Mouse (Mus musculus): ENCODE results near the gene Acadvl. TPM values are rescaled to one million over a fixed set of nuclear protein-coding genes. Genes with fewer than 3 reads are reported as not detected.

The Acadvl gene
- polyA plus RNA-seq, 1 experiment from 2014 or later: 73.8 TPM

DNA sequence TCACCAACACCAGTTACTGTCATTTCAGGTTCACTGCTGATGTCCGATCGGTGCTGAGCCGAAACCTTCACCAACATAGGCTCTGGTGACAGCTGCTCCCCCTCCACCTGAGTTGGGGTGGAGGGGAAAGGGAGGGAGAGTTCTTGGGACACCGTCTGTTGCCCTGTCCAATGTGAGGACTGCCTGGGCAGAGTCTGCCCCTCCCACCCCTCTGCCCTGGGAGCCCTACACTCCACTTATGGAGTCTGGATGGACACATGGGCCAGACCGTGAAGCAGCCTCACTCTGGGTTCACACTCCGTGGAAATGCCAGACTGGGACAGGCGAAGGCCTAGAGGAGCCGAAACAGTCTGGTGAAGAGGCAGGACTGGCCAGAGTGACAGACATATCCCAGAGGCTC is 25.3 kb downstream of the Acadvl start:
- H3K4me3 ChIP-seq (ENCODE audit: low read depth, low read length): no peak overlapping the region
- peaks cover 12% of the 10 kb centered on the region for H3K4me1 ChIP-seq (replicated peaks; ENCODE audit: control insufficient read depth, insufficient read depth, low read length)
- 87% methylated on average over 8 of the region's 8 CpGs for WGBS
- peaks cover 69% of the 10 kb centered on the region for H3K36me3 ChIP-seq (ENCODE audit: control insufficient read depth, insufficient read depth, low read length)
- ATAC-seq (replicated peaks; ENCODE audit: low FRiP score, low TSS enrichment, low read depth): no peak
- no peaks in the 10 kb centered on the region for H3K27me3 ChIP-seq (replicated peaks; ENCODE audit: control insufficient read depth, insufficient read depth, low read length)
- no peak overlapping the region for H3K27ac ChIP-seq (ENCODE audit: low read depth)
- no peak for DNase-seq (ENCODE audit: low spot score)
- no peak overlapping the region for H3K4me2 ChIP-seq (ENCODE audit: low read length)
- no peak overlapping the region for H3K9ac ChIP-seq (ENCODE audit: low read length)
- no peaks in the 10 kb centered on the region for H3K9me3 ChIP-seq (ENCODE audit: control insufficient read depth, low read length)

GRCm38 (mm10) chr11:69984431-69984830 is 30.8 kb downstream of the Acadvl start:
- 90% methylated on average over 8 of the region's 8 CpGs for WGBS
- Histone ChIP-seq H3K27me3 (replicated peaks; ENCODE audit: control insufficient read depth, insufficient read depth, low read length) (no peaks in the 10 kb centered on the region), H3K9me3 (ENCODE audit: control insufficient read depth, low read length) (no peaks in the 10 kb centered on the region), H3K27ac (ENCODE audit: low read depth) (no peak overlapping the region), H3K36me3 (ENCODE audit: control insufficient read depth, insufficient read depth, low read length) (peaks cover 59% of the 10 kb centered on the region), H3K4me1 (replicated peaks; ENCODE audit: control insufficient read depth, insufficient read depth, low read length) (peaks cover 17% of the 10 kb centered on the region), H3K9ac (ENCODE audit: low read length) (no peak overlapping the region), H3K4me3 (ENCODE audit: low read depth, low read length) (no peak overlapping the region), H3K4me2 (ENCODE audit: low read length) (no peak overlapping the region)
- no peak for DNase-seq (ENCODE audit: low spot score)
- no peak for ATAC-seq (replicated peaks; ENCODE audit: low FRiP score, low TSS enrichment, low read depth)

DNA sequence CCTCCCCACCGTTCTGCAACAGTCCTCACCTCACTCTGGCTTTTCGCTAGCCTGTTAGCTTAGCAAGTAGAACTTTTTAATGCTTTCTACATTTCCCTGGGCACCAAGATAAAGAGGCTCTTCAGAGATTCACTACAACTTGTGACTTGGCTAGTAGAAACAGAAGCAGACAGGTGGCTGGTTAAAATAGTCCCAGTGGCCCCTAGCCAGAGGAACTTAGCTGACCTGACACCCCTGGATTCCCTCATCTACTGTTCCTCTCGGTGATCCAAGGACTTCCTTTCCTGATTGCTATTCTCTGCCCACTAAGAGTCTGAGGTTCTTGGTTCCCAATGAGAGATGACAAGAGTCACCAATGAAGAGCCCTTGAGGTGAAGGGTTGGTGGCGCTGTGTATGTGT is 31.8 kb downstream of the Acadvl start:
- peak overlapping the region; percentile 98; the same call in 1 of the 2 replicates for H3K4me2 ChIP-seq (ENCODE audit: low read length)
- WGBS: 76% methylated on average over 4 of the region's 4 CpGs
- no peak overlapping the region for H3K4me3 ChIP-seq (ENCODE audit: low read depth, low read length)
- H3K27ac ChIP-seq (ENCODE audit: low read depth): no peak overlapping the region
- no peak overlapping the region for H3K9ac ChIP-seq (ENCODE audit: low read length)
- H3K9me3 ChIP-seq (ENCODE audit: control insufficient read depth, low read length): no peaks in the 10 kb centered on the region
- peaks cover 54% of the 10 kb centered on the region for H3K36me3 ChIP-seq (ENCODE audit: control insufficient read depth, insufficient read depth, low read length)
- H3K27me3 ChIP-seq (replicated peaks; ENCODE audit: control insufficient read depth, insufficient read depth, low read length): no peaks in the 10 kb centered on the region
- peaks cover 24% of the 10 kb centered on the region for H3K4me1 ChIP-seq (replicated peaks; ENCODE audit: control insufficient read depth, insufficient read depth, low read length)
- ATAC-seq (replicated peaks; ENCODE audit: low FRiP score, low TSS enrichment, low read depth): no peak
- no peak for DNase-seq (ENCODE audit: low spot score)

GRCm38 (mm10) chr11:69982877-69983276 is 32.3 kb downstream of the Acadvl start:
- H3K9me3 ChIP-seq (ENCODE audit: control insufficient read depth, low read length): no peaks in the 10 kb centered on the region
- peaks cover 24% of the 10 kb centered on the region for H3K4me1 ChIP-seq (replicated peaks; ENCODE audit: control insufficient read depth, insufficient read depth, low read length)
- H3K4me3 ChIP-seq (ENCODE audit: low read depth, low read length): peak overlapping the region; percentile 99
- no peaks in the 10 kb centered on the region for H3K27me3 ChIP-seq (replicated peaks; ENCODE audit: control insufficient read depth, insufficient read depth, low read length)
- H3K36me3 ChIP-seq (ENCODE audit: control insufficient read depth, insufficient read depth, low read length): peaks cover 54% of the 10 kb centered on the region
- 24% methylated on average over 5 of the region's 5 CpGs for WGBS
- H3K9ac ChIP-seq (ENCODE audit: low read length): peak overlapping the region; percentile 95; the same call in 1 of the 2 replicates
- ATAC-seq (replicated peaks; ENCODE audit: low FRiP score, low TSS enrichment, low read depth): no peak
- peak overlapping the region; percentile 98 for H3K4me2 ChIP-seq (ENCODE audit: low read length)
- H3K27ac ChIP-seq (ENCODE audit: low read depth): no peak overlapping the region
- no peak for DNase-seq (ENCODE audit: low spot score)

- Histone ChIP-seq H3K4me3 (ENCODE audit: low read depth, low read length) (peak within 1 kb of the TSS; percentile 99), H3K36me3 (ENCODE audit: control insufficient read depth, insufficient read depth, low read length) (peaks cover 52% of the 10 kb centered on the region), H3K27me3 (replicated peaks; ENCODE audit: control insufficient read depth, insufficient read depth, low read length) (no peaks in the 10 kb centered on the region), H3K27ac (ENCODE audit: low read depth) (peak within 1 kb of the TSS; percentile 98), H3K4me1 (replicated peaks; ENCODE audit: control insufficient read depth, insufficient read depth, low read length) (peaks cover 24% of the 10 kb centered on the region), H3K4me2 (ENCODE audit: low read length) (peak within 1 kb of the TSS; percentile 98), H3K9ac (ENCODE audit: low read length) (peak within 1 kb of the TSS; percentile 95), H3K9me3 (ENCODE audit: control insufficient read depth, low read length) (no peaks in the 10 kb centered on the region)
- DNase-seq (ENCODE audit: low spot score): no peak
- no peak for ATAC-seq (replicated peaks; ENCODE audit: low FRiP score, low TSS enrichment, low read depth)
- 49% methylated on average over 8 of the region's 8 CpGs for WGBS
Observed at GRCm38 (mm10) chr11:69982225-69982624, 33.0 kb downstream of the Acadvl start, which contains the start of gene Elp5. TSS of gene Elp5 (minus strand) at chr11:69982517.

DNA sequence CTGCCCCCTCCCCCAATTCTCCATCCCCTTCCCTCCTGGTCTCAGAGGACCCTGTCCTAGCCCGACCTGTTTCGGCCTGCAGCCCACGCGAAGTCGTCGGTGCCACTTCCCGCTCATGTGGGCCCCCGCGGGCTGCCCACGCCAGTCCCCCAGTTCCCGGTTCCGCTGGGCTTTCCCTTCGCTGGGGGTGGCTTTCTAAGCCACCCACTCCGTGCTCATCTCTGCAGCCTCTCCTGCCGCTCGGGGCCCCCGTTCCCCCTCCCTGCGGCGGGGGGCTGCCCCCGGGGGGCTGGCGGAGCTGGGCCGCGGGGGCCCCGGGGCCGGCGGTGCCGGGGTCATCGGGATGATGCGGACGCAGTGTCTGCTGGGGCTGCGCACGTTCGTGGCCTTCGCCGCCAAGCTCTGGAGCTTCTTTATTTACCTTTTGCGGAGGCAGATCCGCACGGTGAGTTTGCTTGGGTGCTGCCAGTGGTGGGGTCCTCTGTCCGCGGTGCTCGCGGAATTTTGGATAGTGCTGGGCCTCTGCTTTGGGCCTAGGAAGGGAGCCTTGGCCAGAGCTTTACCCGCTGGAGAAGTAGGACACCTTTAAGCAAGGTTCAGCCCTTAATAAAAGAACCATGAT is 34.0 kb downstream of the Acadvl start, which contains the start of gene Ctdnep1:
Gene Ctdnep1, plus strand, starts transcription at position 16 of the 622 bp plus-strand sequence.
- 1% methylated on average over 40 of the region's 43 CpGs for WGBS
- DNase-seq (ENCODE audit: low spot score) (no peak), ATAC-seq (replicated peaks; ENCODE audit: low FRiP score, low TSS enrichment, low read depth) (peak; percentile 56)
- Histone ChIP-seq H3K4me3 (ENCODE audit: low read depth, low read length) (peak within 1 kb of the TSS; percentile 99), H3K4me2 (ENCODE audit: low read length) (peak within 1 kb of the TSS; percentile 98), H3K27me3 (replicated peaks; ENCODE audit: control insufficient read depth, insufficient read depth, low read length) (no peaks in the 10 kb centered on the region), H3K36me3 (ENCODE audit: control insufficient read depth, insufficient read depth, low read length) (peaks cover 49% of the 10 kb centered on the region), H3K9ac (ENCODE audit: low read length) (peak within 1 kb of the TSS; percentile 95), H3K9me3 (ENCODE audit: control insufficient read depth, low read length) (no peaks in the 10 kb centered on the region), H3K4me1 (replicated peaks; ENCODE audit: control insufficient read depth, insufficient read depth, low read length) (peaks cover 24% of the 10 kb centered on the region), H3K27ac (ENCODE audit: low read depth) (peak within 1 kb of the TSS; percentile 98)

- Histone ChIP-seq H3K27ac (ENCODE audit: low read depth) (peak overlapping the region; percentile 98), H3K9me3 (ENCODE audit: control insufficient read depth, low read length) (no peaks in the 10 kb centered on the region), H3K36me3 (ENCODE audit: control insufficient read depth, insufficient read depth, low read length) (peaks cover 51% of the 10 kb centered on the region), H3K4me3 (ENCODE audit: low read depth, low read length) (peak overlapping the region; percentile 99), H3K4me1 (replicated peaks; ENCODE audit: control insufficient read depth, insufficient read depth, low read length) (peaks cover 24% of the 10 kb centered on the region), H3K27me3 (replicated peaks; ENCODE audit: control insufficient read depth, insufficient read depth, low read length) (no peaks in the 10 kb centered on the region), H3K9ac (ENCODE audit: low read length) (peak overlapping the region; percentile 95), H3K4me2 (ENCODE audit: low read length) (peak overlapping the region; percentile 89)
- DNase-seq (ENCODE audit: low spot score) (peak; percentile 100), ATAC-seq (replicated peaks; ENCODE audit: low FRiP score, low TSS enrichment, low read depth) (peak; percentile 92)
- WGBS: under 1% methylated on average over 41 of the region's 60 CpGs
Observed at GRCm38 (mm10) chr11:69980196-69981140, 34.7 kb downstream of the Acadvl start.

DNA sequence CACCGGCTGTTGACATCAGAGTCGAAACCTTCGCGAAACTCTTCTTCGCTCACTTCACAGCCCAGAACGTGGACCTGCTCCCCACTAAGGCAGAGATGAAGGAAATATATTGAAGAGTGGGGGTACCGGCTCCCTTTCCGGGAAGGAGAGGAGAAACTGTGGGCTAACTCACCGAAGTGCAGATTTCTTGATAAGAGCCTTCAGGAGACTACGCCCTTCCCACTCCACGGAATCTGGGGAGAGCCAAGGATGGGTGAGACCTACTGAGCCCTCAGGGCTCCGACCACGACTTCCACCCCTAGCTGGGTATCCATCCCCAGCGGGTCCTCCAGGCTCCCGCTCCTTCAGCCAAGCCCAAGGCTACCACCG is 35.4 kb downstream of the Acadvl start:
- DNase-seq (ENCODE audit: low spot score): no peak
- no peak for ATAC-seq (replicated peaks; ENCODE audit: low FRiP score, low TSS enrichment, low read depth)
- H3K4me1 ChIP-seq (replicated peaks; ENCODE audit: control insufficient read depth, insufficient read depth, low read length): peaks cover 24% of the 10 kb centered on the region
- WGBS: 1% methylated on average over 16 of the region's 16 CpGs
- peaks cover 51% of the 10 kb centered on the region for H3K36me3 ChIP-seq (ENCODE audit: control insufficient read depth, insufficient read depth, low read length)
- no peaks in the 10 kb centered on the region for H3K9me3 ChIP-seq (ENCODE audit: control insufficient read depth, low read length)
- H3K27me3 ChIP-seq (replicated peaks; ENCODE audit: control insufficient read depth, insufficient read depth, low read length): no peaks in the 10 kb centered on the region
- H3K4me2 ChIP-seq (ENCODE audit: low read length): peak overlapping the region; percentile 89
- peak overlapping the region; percentile 73 for H3K9ac ChIP-seq (ENCODE audit: low read length)
- peak overlapping the region; percentile 98; the same call in 1 of the 2 replicates for H3K27ac ChIP-seq (ENCODE audit: low read depth)
- peak overlapping the region; percentile 99 for H3K4me3 ChIP-seq (ENCODE audit: low read depth, low read length)

Measured in intestine, embryonic 14.5 days (tissue).